Mouse (Mus musculus): ENCODE measurements around the gene Spop. TPM values are rescaled to one million over a fixed set of nuclear protein-coding genes. Genes with fewer than 3 reads are reported as not detected.

The Spop gene
- polyA plus RNA-seq, 1 experiment from 2014 or later = 92.4 TPM

- Histone ChIP-seq H3K27ac (ENCODE audit: low read depth, low read length) (no peak overlapping the region), H3K4me1 (replicated peaks; ENCODE audit: control insufficient read depth, insufficient read depth, low read length) (peaks cover 16% of the 10 kb centered on the region), H3K9ac (ENCODE audit: low read depth, low read length) (0 out of 2 replicates have a peak overlapping the region, but pooled peaks have one; percentile 10), H3K4me3 (ENCODE audit: low read depth, low read length) (peak overlapping the region; percentile 79; the same call in 1 of the 2 replicates), H3K4me2 (peak overlapping the region; percentile 83), H3K36me3 (ENCODE audit: control insufficient read depth, insufficient read depth, low read length) (no peaks in the 10 kb centered on the region), H3K27me3 (replicated peaks; ENCODE audit: control insufficient read depth, insufficient read depth, low read length) (peaks cover 3% of the 10 kb centered on the region; the same call in 1 of the 2 replicates), H3K9me3 (ENCODE audit: control insufficient read depth, low read length) (no peaks in the 10 kb centered on the region)
- ATAC-seq (replicated peaks; ENCODE audit: low FRiP score) (no peak), DNase-seq (ENCODE audit: low spot score) (no peak)
Measured at GRCm38 (mm10) chr11:95415931-95416330, 2.1 kb downstream of the Spop start.

- H3K27me3 ChIP-seq (replicated peaks; ENCODE audit: control insufficient read depth, insufficient read depth, low read length) = peaks cover 3% of the 10 kb centered on the region; the same call in 1 of the 2 replicates
- no peak for DNase-seq (ENCODE audit: low spot score)
- no peak overlapping the region; the same call in 1 of the 2 replicates for H3K9ac ChIP-seq (ENCODE audit: low read depth, low read length)
- H3K4me2 ChIP-seq = no peak overlapping the region
- H3K4me1 ChIP-seq (replicated peaks; ENCODE audit: control insufficient read depth, insufficient read depth, low read length) = peaks cover 16% of the 10 kb centered on the region
- no peaks in the 10 kb centered on the region for H3K9me3 ChIP-seq (ENCODE audit: control insufficient read depth, low read length)
- H3K27ac ChIP-seq (ENCODE audit: low read depth, low read length) = no peak overlapping the region
- H3K36me3 ChIP-seq (ENCODE audit: control insufficient read depth, insufficient read depth, low read length) = no peaks in the 10 kb centered on the region; the same call in 1 of the 2 replicates
- H3K4me3 ChIP-seq (ENCODE audit: low read depth, low read length) = no peak overlapping the region
- WGBS = 89% methylated on average over 5 of the region's 5 CpGs
- no peak for ATAC-seq (replicated peaks; ENCODE audit: low FRiP score)
Measured at GRCm38 (mm10) chr11:95417341-95417740, 3.5 kb downstream of the Spop start.

GRCm38 (mm10) chr11:95420880-95421435 is 7.1 kb downstream of the Spop start:
- H3K4me3 ChIP-seq (ENCODE audit: low read depth, low read length) = no peak overlapping the region
- 80% methylated on average over 2 of the region's 2 CpGs for WGBS
- no peak for DNase-seq (ENCODE audit: low spot score)
- H3K9me3 ChIP-seq (ENCODE audit: control insufficient read depth, low read length) = no peaks in the 10 kb centered on the region
- H3K9ac ChIP-seq (ENCODE audit: low read depth, low read length) = no peak overlapping the region
- no peak for ATAC-seq (replicated peaks; ENCODE audit: low FRiP score)
- no peak overlapping the region for H3K4me2 ChIP-seq
- H3K36me3 ChIP-seq (ENCODE audit: control insufficient read depth, insufficient read depth, low read length) = no peaks in the 10 kb centered on the region; the same call in 1 of the 2 replicates
- H3K4me1 ChIP-seq (replicated peaks; ENCODE audit: control insufficient read depth, insufficient read depth, low read length) = peaks cover 11% of the 10 kb centered on the region
- no peaks in the 10 kb centered on the region for H3K27me3 ChIP-seq (replicated peaks; ENCODE audit: control insufficient read depth, insufficient read depth, low read length)
- no peak overlapping the region for H3K27ac ChIP-seq (ENCODE audit: low read depth, low read length)

- Histone ChIP-seq H3K4me1 (replicated peaks; ENCODE audit: control insufficient read depth, insufficient read depth, low read length) (no peaks in the 10 kb centered on the region), H3K9ac (ENCODE audit: low read depth, low read length) (no peak overlapping the region), H3K9me3 (ENCODE audit: control insufficient read depth, low read length) (no peaks in the 10 kb centered on the region), H3K4me2 (no peak overlapping the region), H3K27me3 (replicated peaks; ENCODE audit: control insufficient read depth, insufficient read depth, low read length) (no peaks in the 10 kb centered on the region), H3K4me3 (ENCODE audit: low read depth, low read length) (no peak overlapping the region), H3K27ac (ENCODE audit: low read depth, low read length) (no peak overlapping the region), H3K36me3 (ENCODE audit: control insufficient read depth, insufficient read depth, low read length) (no peaks in the 10 kb centered on the region; the same call in 1 of the 2 replicates)
- DNase-seq (ENCODE audit: low spot score) (no peak), ATAC-seq (replicated peaks; ENCODE audit: low FRiP score) (no peak)
- 77% methylated on average over 3 of the region's 3 CpGs for WGBS
Measured at GRCm38 (mm10) chr11:95423505-95423904, 9.6 kb downstream of the Spop start.

- Histone ChIP-seq H3K27ac (ENCODE audit: low read depth, low read length) (no peak overlapping the region), H3K4me3 (ENCODE audit: low read depth, low read length) (no peak overlapping the region), H3K9ac (ENCODE audit: low read depth, low read length) (no peak overlapping the region), H3K4me1 (replicated peaks; ENCODE audit: control insufficient read depth, insufficient read depth, low read length) (peaks cover 7% of the 10 kb centered on the region), H3K27me3 (replicated peaks; ENCODE audit: control insufficient read depth, insufficient read depth, low read length) (no peaks in the 10 kb centered on the region), H3K36me3 (ENCODE audit: control insufficient read depth, insufficient read depth, low read length) (no peaks in the 10 kb centered on the region), H3K9me3 (ENCODE audit: control insufficient read depth, low read length) (no peaks in the 10 kb centered on the region), H3K4me2 (no peak overlapping the region; the same call in 1 of the 2 replicates)
- 34% methylated on average over 2 of the region's 2 CpGs for WGBS
- ATAC-seq (replicated peaks; ENCODE audit: low FRiP score) (peak; percentile 72), DNase-seq (ENCODE audit: low spot score) (no peak)
Measured at GRCm38 (mm10) chr11:95431344-95431743, 17.5 kb downstream of the Spop start.

GRCm38 (mm10) chr11:95432194-95432593 is 18.3 kb downstream of the Spop start:
- no peak overlapping the region for H3K4me2 ChIP-seq
- no peak overlapping the region for H3K4me3 ChIP-seq (ENCODE audit: low read depth, low read length)
- no peaks in the 10 kb centered on the region for H3K36me3 ChIP-seq (ENCODE audit: control insufficient read depth, insufficient read depth, low read length)
- 83% methylated on average over 2 of the region's 2 CpGs for WGBS
- H3K27ac ChIP-seq (ENCODE audit: low read depth, low read length) = no peak overlapping the region
- peaks cover 7% of the 10 kb centered on the region for H3K4me1 ChIP-seq (replicated peaks; ENCODE audit: control insufficient read depth, insufficient read depth, low read length)
- H3K27me3 ChIP-seq (replicated peaks; ENCODE audit: control insufficient read depth, insufficient read depth, low read length) = no peaks in the 10 kb centered on the region
- H3K9me3 ChIP-seq (ENCODE audit: control insufficient read depth, low read length) = no peaks in the 10 kb centered on the region
- H3K9ac ChIP-seq (ENCODE audit: low read depth, low read length) = no peak overlapping the region
- ATAC-seq (replicated peaks; ENCODE audit: low FRiP score) (no peak), DNase-seq (ENCODE audit: low spot score) (no peak)

GRCm38 (mm10) chr11:95445371-95445770 is 31.5 kb downstream of the Spop start:
- no peak overlapping the region for H3K27ac ChIP-seq (ENCODE audit: low read depth, low read length)
- no peaks in the 10 kb centered on the region for H3K9me3 ChIP-seq (ENCODE audit: control insufficient read depth, low read length)
- H3K27me3 ChIP-seq (replicated peaks; ENCODE audit: control insufficient read depth, insufficient read depth, low read length) = no peaks in the 10 kb centered on the region
- H3K36me3 ChIP-seq (ENCODE audit: control insufficient read depth, insufficient read depth, low read length) = no peaks in the 10 kb centered on the region
- H3K4me2 ChIP-seq = no peak overlapping the region
- H3K4me3 ChIP-seq (ENCODE audit: low read depth, low read length) = no peak overlapping the region
- H3K9ac ChIP-seq (ENCODE audit: low read depth, low read length) = no peak overlapping the region
- H3K4me1 ChIP-seq (replicated peaks; ENCODE audit: control insufficient read depth, insufficient read depth, low read length) = no peaks in the 10 kb centered on the region
- DNase-seq (ENCODE audit: low spot score) (no peak), ATAC-seq (replicated peaks; ENCODE audit: low FRiP score) (no peak)
- 24% methylated on average over 2 of the region's 2 CpGs for WGBS

- Histone ChIP-seq H3K4me3 (ENCODE audit: low read depth, low read length) (no peak overlapping the region), H3K27ac (ENCODE audit: low read depth, low read length) (no peak overlapping the region), H3K4me1 (replicated peaks; ENCODE audit: control insufficient read depth, insufficient read depth, low read length) (no peaks in the 10 kb centered on the region), H3K27me3 (replicated peaks; ENCODE audit: control insufficient read depth, insufficient read depth, low read length) (no peaks in the 10 kb centered on the region), H3K9ac (ENCODE audit: low read depth, low read length) (no peak overlapping the region), H3K9me3 (ENCODE audit: control insufficient read depth, low read length) (no peaks in the 10 kb centered on the region), H3K4me2 (no peak overlapping the region), H3K36me3 (ENCODE audit: control insufficient read depth, insufficient read depth, low read length) (no peaks in the 10 kb centered on the region)
- 94% methylated on average over 6 of the region's 6 CpGs for WGBS
- no peak for ATAC-seq (replicated peaks; ENCODE audit: low FRiP score)
- DNase-seq (ENCODE audit: low spot score) = no peak
Measured at GRCm38 (mm10) chr11:95446580-95447305, 32.9 kb downstream of the Spop start.

- Histone ChIP-seq H3K4me1 (replicated peaks; ENCODE audit: control insufficient read depth, insufficient read depth, low read length) (no peaks in the 10 kb centered on the region), H3K9ac (ENCODE audit: low read depth, low read length) (no peak overlapping the region), H3K36me3 (ENCODE audit: control insufficient read depth, insufficient read depth, low read length) (no peaks in the 10 kb centered on the region), H3K27ac (ENCODE audit: low read depth, low read length) (no peak overlapping the region), H3K4me2 (no peak overlapping the region), H3K4me3 (ENCODE audit: low read depth, low read length) (no peak overlapping the region), H3K27me3 (replicated peaks; ENCODE audit: control insufficient read depth, insufficient read depth, low read length) (no peaks in the 10 kb centered on the region), H3K9me3 (ENCODE audit: control insufficient read depth, low read length) (no peaks in the 10 kb centered on the region)
- no peak for ATAC-seq (replicated peaks; ENCODE audit: low FRiP score)
- WGBS = 80% methylated on average over 3 of the region's 3 CpGs
- no peak for DNase-seq (ENCODE audit: low spot score)
Measured at GRCm38 (mm10) chr11:95448346-95448745, 34.5 kb downstream of the Spop start.
